Mouse (Mus musculus): ENCODE results near the gene Spsb4. TPM values are rescaled to one million over a fixed set of nuclear protein-coding genes. Genes with fewer than 3 reads are reported as not detected.
A peak's percentile ranks its signal among the peaks of the same experiment; 100 is the strongest.

Gene Spsb4
- polyA plus RNA-seq, 1 experiment from 2014 or later: 23.4 TPM

DNA sequence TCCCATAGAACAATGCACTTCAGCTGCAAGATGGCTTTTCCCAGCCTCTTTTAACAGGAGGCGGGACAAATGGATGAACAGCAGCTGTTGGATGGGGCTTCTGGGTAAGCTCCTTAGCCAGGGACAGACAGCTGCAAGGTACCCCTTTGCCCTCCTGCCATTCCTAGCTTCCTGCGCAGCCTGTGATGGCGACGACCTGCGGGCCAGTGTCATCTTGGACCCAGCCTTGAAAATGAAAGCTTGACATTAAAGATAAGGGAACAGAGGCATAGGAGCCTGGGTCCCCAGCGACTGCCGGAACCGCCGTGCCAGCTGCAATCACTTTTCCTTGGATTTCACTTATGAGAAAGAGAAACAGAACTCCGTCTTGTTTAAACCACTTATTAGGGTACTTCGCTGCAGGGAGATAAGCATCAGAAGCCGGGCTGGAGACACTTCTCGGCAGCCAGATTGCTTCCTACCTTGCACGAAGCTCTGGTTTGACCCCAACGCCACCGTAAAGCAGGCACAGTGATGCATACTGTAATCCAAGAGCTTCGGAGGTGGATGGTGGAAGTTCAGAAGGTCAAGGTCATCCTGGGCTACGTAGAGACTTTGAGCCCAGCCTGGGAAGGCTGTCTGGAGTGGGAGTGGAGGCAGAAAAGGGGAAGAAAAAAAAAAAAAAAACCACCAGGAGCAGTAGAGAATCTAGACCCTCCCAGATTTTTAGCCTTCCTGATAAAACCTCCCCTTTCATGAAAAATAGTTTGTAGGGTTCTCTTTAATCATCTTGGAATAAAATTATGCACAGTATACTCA, 38.1 kb upstream of the Spsb4 start:
- H3K36me3 ChIP-seq (ENCODE audit: control insufficient read depth, insufficient read depth): no peaks in the 10 kb centered on the region
- peak overlapping the region; percentile 17 for H3K4me3 ChIP-seq (ENCODE audit: low read depth, low read length)
- ATAC-seq: no peak
- TF ChIP-seq CTCF (IDR thresholded peaks at IDR 0.05; ENCODE audit: low read depth): no peak
- 32% methylated on average over 18 of the region's 18 CpGs for WGBS
- H3K4me1 ChIP-seq (replicated peaks; ENCODE audit: control insufficient read depth, insufficient read depth, low read length): no peaks in the 10 kb centered on the region; the same call in 1 of the 2 replicates
- H3K9ac ChIP-seq (ENCODE audit: low read depth, low read length): peak overlapping the region; percentile 26; the same call in 1 of the 2 replicates
- no peaks in the 10 kb centered on the region for H3K9me3 ChIP-seq (ENCODE audit: control insufficient read depth)
- peak overlapping the region; percentile 53 for H3K4me2 ChIP-seq (replicated peaks; ENCODE audit: low read depth)
- no peaks in the 10 kb centered on the region for H3K27me3 ChIP-seq (replicated peaks; ENCODE audit: control insufficient read depth, insufficient read depth, low read length)
- no peak overlapping the region for H3K27ac ChIP-seq (ENCODE audit: low read depth, low read length)

DNA sequence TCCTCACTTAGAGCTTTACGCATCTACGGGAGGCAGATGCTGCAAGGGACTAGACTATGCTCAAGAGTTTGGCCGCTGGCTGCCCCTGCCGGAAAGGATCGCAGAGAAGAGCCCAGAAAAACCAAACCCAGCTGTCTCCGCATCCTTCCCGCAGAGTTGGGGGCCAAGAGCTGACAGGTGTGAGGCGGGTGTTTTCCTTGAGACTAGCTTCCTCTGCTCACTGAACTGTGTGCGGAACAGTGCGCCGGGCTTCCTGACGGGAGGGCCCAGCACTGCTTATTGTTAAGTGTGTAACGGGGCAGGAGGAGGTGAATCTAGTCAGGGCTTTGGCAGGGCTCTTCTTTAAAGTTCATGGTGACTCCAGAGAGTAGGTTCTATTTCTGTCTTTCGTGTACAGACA, 37.3 kb upstream of the Spsb4 start:
- Histone ChIP-seq H3K4me3 (ENCODE audit: low read depth, low read length) (no peak overlapping the region), H3K27me3 (replicated peaks; ENCODE audit: control insufficient read depth, insufficient read depth, low read length) (no peaks in the 10 kb centered on the region), H3K36me3 (ENCODE audit: control insufficient read depth, insufficient read depth) (no peaks in the 10 kb centered on the region), H3K9me3 (ENCODE audit: control insufficient read depth) (no peaks in the 10 kb centered on the region), H3K4me1 (replicated peaks; ENCODE audit: control insufficient read depth, insufficient read depth, low read length) (no peaks in the 10 kb centered on the region; the same call in 1 of the 2 replicates), H3K4me2 (replicated peaks; ENCODE audit: low read depth) (peak overlapping the region; percentile 53; the same call in 1 of the 2 replicates), H3K27ac (ENCODE audit: low read depth, low read length) (no peak overlapping the region), H3K9ac (ENCODE audit: low read depth, low read length) (no peak overlapping the region)
- no peak for TF ChIP-seq CTCF (IDR thresholded peaks at IDR 0.05; ENCODE audit: low read depth)
- 58% methylated on average over 14 of the region's 14 CpGs for WGBS
- ATAC-seq: no peak

DNA sequence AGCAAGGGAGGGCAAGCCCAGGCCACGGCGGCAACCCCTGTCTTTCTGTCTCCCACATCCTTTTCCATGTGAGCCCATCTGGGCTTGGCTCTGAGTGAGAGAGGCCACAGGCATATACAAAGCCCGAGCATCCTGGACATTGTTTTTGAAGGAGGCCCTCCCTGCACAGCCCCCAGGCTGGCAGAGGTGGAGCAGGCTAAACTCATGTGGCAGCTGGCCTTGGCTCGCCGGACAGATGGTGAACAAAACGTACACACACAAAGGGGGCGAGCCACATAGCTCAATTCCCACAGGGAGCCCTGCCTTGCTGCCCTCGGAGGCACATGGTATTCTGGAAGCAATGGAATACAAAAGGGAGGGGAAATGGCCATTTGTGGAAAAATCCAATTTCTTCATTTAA, 32.5 kb upstream of the Spsb4 start:
- WGBS: 60% methylated on average over 8 of the region's 8 CpGs

DNA sequence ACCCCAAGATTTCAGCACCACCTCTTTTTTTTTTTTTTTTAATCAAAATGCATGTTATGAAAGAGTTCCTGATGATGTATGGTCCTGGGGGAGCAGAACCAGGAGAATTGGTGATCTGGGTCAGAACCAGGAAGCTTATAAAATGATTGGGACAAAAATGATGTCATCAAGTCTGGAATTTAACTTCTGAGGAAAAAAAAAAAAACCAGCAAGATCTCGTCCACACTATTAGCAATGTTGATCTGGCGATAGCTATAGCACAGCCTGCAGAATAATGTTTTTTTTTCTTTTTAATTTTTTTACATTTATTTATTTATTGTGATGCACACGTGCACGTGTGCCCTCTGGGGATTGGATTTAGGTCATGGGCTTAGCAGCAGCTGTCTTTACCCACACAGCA, 27.6 kb upstream of the Spsb4 start:
- Histone ChIP-seq H3K4me3 (ENCODE audit: low read depth, low read length) (no peak overlapping the region), H3K9ac (ENCODE audit: low read depth, low read length) (no peak overlapping the region), H3K27me3 (replicated peaks; ENCODE audit: control insufficient read depth, insufficient read depth, low read length) (no peaks in the 10 kb centered on the region), H3K9me3 (ENCODE audit: control insufficient read depth) (no peaks in the 10 kb centered on the region), H3K4me2 (replicated peaks; ENCODE audit: low read depth) (no peak overlapping the region), H3K27ac (ENCODE audit: low read depth, low read length) (no peak overlapping the region), H3K4me1 (replicated peaks; ENCODE audit: control insufficient read depth, insufficient read depth, low read length) (no peaks in the 10 kb centered on the region), H3K36me3 (ENCODE audit: control insufficient read depth, insufficient read depth) (no peaks in the 10 kb centered on the region)
- no peak for TF ChIP-seq CTCF (IDR thresholded peaks at IDR 0.05; ENCODE audit: low read depth)
- no peak for ATAC-seq
- 87% methylated on average over 4 of the region's 4 CpGs for WGBS

More for the DNA sequence above, 32.5 kb upstream of the Spsb4 start:
- no peaks in the 10 kb centered on the region; the same call in 1 of the 2 replicates for H3K4me1 ChIP-seq (replicated peaks; ENCODE audit: control insufficient read depth, insufficient read depth, low read length)
- no peaks in the 10 kb centered on the region for H3K27me3 ChIP-seq (replicated peaks; ENCODE audit: control insufficient read depth, insufficient read depth, low read length)
- no peak overlapping the region for H3K4me2 ChIP-seq (replicated peaks; ENCODE audit: low read depth)
- no peaks in the 10 kb centered on the region for H3K9me3 ChIP-seq (ENCODE audit: control insufficient read depth)
- no peak overlapping the region for H3K27ac ChIP-seq (ENCODE audit: low read depth, low read length)
- H3K4me3 ChIP-seq (ENCODE audit: low read depth, low read length): no peak overlapping the region
- H3K9ac ChIP-seq (ENCODE audit: low read depth, low read length): no peak overlapping the region
- no peaks in the 10 kb centered on the region for H3K36me3 ChIP-seq (ENCODE audit: control insufficient read depth, insufficient read depth)
- no peak for ATAC-seq
- no peak for TF ChIP-seq CTCF (IDR thresholded peaks at IDR 0.05; ENCODE audit: low read depth)

DNA sequence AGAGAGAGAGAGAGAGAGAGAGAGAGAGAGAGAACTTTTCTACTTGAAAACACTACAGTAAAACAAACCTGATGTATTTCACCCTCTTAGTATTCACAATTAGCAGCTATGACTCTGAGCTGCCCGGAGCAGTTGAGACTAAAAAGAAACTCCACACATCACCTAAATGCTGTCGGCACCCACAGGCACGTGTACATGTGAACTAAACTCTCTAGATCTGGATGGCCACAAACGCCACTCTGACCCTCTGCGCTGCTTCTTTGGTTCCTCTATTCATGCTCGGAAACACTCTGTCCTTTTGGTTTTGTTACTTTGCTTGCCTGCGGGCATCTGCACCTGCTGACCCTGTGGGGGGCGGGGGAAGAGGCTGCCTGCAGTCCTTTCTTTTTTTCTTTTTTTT, 23.0 kb upstream of the Spsb4 start:
- TF ChIP-seq CTCF (IDR thresholded peaks at IDR 0.05; ENCODE audit: low read depth): no peak

DNA sequence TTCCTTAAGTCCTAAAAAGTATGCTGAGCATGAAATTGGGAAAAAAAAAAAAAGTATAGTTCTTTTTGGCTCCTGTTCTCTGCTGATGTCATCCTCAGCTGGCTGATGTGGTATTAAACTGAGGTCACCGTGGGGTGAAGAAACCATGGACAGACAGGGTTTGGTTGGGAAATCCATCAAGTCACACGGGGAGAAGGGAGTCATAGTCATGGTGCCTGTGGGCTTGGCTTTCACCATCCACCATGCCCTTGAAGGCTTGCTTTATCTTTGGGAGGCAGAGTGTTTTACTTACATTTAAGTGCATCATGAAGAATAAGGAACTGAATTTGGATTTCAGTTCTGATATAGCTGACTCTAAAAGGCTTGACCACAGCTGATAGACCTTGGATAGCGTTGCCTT, 19.4 kb upstream of the Spsb4 start:
- no peaks in the 10 kb centered on the region for H3K9me3 ChIP-seq (ENCODE audit: control insufficient read depth)
- ATAC-seq: no peak
- 88% methylated on average over 3 of the region's 3 CpGs for WGBS

More for the DNA sequence above, 23.0 kb upstream of the Spsb4 start:
- H3K4me1 ChIP-seq (replicated peaks; ENCODE audit: control insufficient read depth, insufficient read depth, low read length): no peaks in the 10 kb centered on the region
- ATAC-seq: no peak
- no peaks in the 10 kb centered on the region for H3K36me3 ChIP-seq (ENCODE audit: control insufficient read depth, insufficient read depth)
- WGBS: 80% methylated on average over 8 of the region's 8 CpGs
- no peak overlapping the region for H3K27ac ChIP-seq (ENCODE audit: low read depth, low read length)
- 0 out of 2 replicates have a peak, but pooled peaks cover 3% of the 10 kb centered on the region for H3K27me3 ChIP-seq (replicated peaks; ENCODE audit: control insufficient read depth, insufficient read depth, low read length)
- H3K4me2 ChIP-seq (replicated peaks; ENCODE audit: low read depth): no peak overlapping the region
- no peak overlapping the region for H3K9ac ChIP-seq (ENCODE audit: low read depth, low read length)
- H3K4me3 ChIP-seq (ENCODE audit: low read depth, low read length): no peak overlapping the region
- H3K9me3 ChIP-seq (ENCODE audit: control insufficient read depth): no peaks in the 10 kb centered on the region

More for the DNA sequence above, 19.4 kb upstream of the Spsb4 start:
- TF ChIP-seq CTCF (IDR thresholded peaks at IDR 0.05; ENCODE audit: low read depth): no peak
- Histone ChIP-seq H3K4me2 (replicated peaks; ENCODE audit: low read depth) (no peak overlapping the region), H3K36me3 (ENCODE audit: control insufficient read depth, insufficient read depth) (no peaks in the 10 kb centered on the region), H3K4me3 (ENCODE audit: low read depth, low read length) (no peak overlapping the region), H3K27me3 (replicated peaks; ENCODE audit: control insufficient read depth, insufficient read depth, low read length) (0 out of 2 replicates have a peak, but pooled peaks cover 3% of the 10 kb centered on the region), H3K4me1 (replicated peaks; ENCODE audit: control insufficient read depth, insufficient read depth, low read length) (no peaks in the 10 kb centered on the region), H3K9ac (ENCODE audit: low read depth, low read length) (no peak overlapping the region), H3K27ac (ENCODE audit: low read depth, low read length) (no peak overlapping the region)

Data from intestine, postnatal 0 days (tissue).